ENCODE assay signal across 22 mouse cellular contexts in the genomic region with DNA sequence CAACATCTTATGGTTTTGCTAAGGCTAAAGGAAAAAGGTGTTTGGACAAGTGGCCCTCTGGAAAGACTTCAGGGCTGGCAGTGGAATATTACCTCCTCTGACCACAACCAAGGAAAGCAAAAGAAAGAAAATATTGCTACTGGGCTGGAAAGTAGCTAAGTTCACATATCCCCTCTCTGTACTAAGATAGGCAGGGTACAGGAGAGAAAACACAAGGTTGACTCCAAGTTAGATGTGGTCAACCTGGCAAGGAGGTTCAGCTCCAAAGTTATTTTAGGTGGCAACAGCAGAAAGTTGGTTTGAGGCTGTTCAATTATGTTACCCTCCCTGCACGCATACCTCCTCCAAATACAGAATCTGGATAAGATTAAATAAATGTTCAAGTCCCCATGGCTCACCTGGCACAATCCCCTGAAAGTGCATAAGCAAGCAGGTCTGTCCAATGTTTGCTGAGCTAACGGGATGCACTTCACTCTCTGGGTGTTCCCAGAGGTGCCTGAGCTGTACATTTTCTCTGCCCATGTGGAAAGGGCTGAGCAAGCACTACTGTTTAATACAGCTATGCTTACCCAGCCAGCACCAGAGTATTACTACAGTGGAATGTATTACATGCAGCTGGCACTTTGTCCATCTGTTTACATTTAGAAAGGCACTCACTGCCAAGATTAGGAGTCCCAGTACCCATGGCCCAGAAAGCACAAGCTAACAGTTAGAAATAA.
A peak's percentile ranks its signal among the peaks of the same experiment; 100 is the strongest.
DNase-seq lines count a peak whose midpoint lies in the region; ATAC-seq lines count a peak whose summit lies in the region.
"Had no signal": no experiment of that assay in that cellular context is flagged by ENCODE, and none has a peak within 500 bp of the region (broad histone marks: within the 10 kb centered on the region; RNA-seq: fewer than 3 reads in every experiment).

No protein-coding gene starts in this region.

- H3K36me3 ChIP-seq in heart, embryonic 16.5 days (ENCODE audit: control insufficient read depth, insufficient read depth): no peaks in the 10 kb centered on the region
- no peaks in the 10 kb centered on the region for H3K36me3 ChIP-seq in heart, embryonic 11.5 days (ENCODE audit: control insufficient read depth, insufficient read depth, low read length)
- no peaks in the 10 kb centered on the region for H3K36me3 ChIP-seq in lung, embryonic 15.5 days
- H3K36me3 ChIP-seq: liver, embryonic 12.5 days; midbrain, embryonic 10.5 days had no signal

- 51% methylated on average over 2 of the region's 2 CpGs for WGBS in heart, embryonic 16.5 days
- WGBS in heart, embryonic 11.5 days (ENCODE audit: insufficient replicate concordance): 70% methylated on average over 2 of the region's 2 CpGs
- WGBS in lung, embryonic 15.5 days: 59% methylated on average over 2 of the region's 2 CpGs

- no peak overlapping the region for H3K4me2 ChIP-seq in heart, embryonic 16.5 days (ENCODE audit: low read depth, low read length)
- H3K4me2 ChIP-seq in heart, embryonic 11.5 days: no peak overlapping the region
- no peak overlapping the region for H3K4me2 ChIP-seq in lung, embryonic 15.5 days
- H3K4me2 ChIP-seq: liver, embryonic 12.5 days had no signal

- peak; percentile 65; the same call in 1 of the 2 replicates for ATAC-seq in heart, embryonic 16.5 days (replicated peaks; ENCODE audit: extremely low read depth, insufficient read depth, low FRiP score)
- no peak for ATAC-seq in heart, embryonic 11.5 days (replicated peaks; ENCODE audit: insufficient number of reproducible peaks, low FRiP score, low TSS enrichment)
- no peak for ATAC-seq in lung, embryonic 15.5 days (ENCODE audit: borderline replicate concordance, extremely low read depth, low FRiP score, low TSS enrichment)
- ATAC-seq: hindbrain, postnatal 0 days; liver, embryonic 12.5 days; Patski had no signal

- no peaks in the 10 kb centered on the region for H3K27me3 ChIP-seq in heart, embryonic 16.5 days (ENCODE audit: control insufficient read depth, insufficient read depth, low read length)
- no peaks in the 10 kb centered on the region for H3K27me3 ChIP-seq in heart, embryonic 11.5 days (ENCODE audit: control insufficient read depth, insufficient read depth, low read length)
- H3K27me3 ChIP-seq in lung, embryonic 15.5 days: no peaks in the 10 kb centered on the region
- H3K27me3 ChIP-seq: liver, embryonic 12.5 days; Patski had no signal

- H3K9ac ChIP-seq in heart, embryonic 16.5 days (ENCODE audit: low read length): no peak overlapping the region
- no peak overlapping the region for H3K9ac ChIP-seq in heart, embryonic 11.5 days (ENCODE audit: low read depth, low read length)
- H3K9ac ChIP-seq in lung, embryonic 15.5 days: no peak overlapping the region
- H3K9ac ChIP-seq: liver, embryonic 12.5 days had no signal

- H3K4me3 ChIP-seq in heart, embryonic 16.5 days (ENCODE audit: low read length): no peak overlapping the region
- no peak overlapping the region for H3K4me3 ChIP-seq in heart, embryonic 11.5 days (ENCODE audit: low read depth, low read length)
- no peak overlapping the region for H3K4me3 ChIP-seq in lung, embryonic 15.5 days
- H3K4me3 ChIP-seq: heart, adult 2 months; liver, embryonic 12.5 days; midbrain, embryonic 10.5 days had no signal

- H3K27ac ChIP-seq in heart, embryonic 16.5 days (ENCODE audit: low read length): peak overlapping the region; percentile 25
- no peak overlapping the region for H3K27ac ChIP-seq in heart, embryonic 11.5 days (ENCODE audit: low read depth, low read length)
- H3K27ac ChIP-seq in lung, embryonic 15.5 days: peak overlapping the region; percentile 7; the same call in 1 of the 2 replicates
- H3K27ac ChIP-seq: heart, adult 2 months; hindbrain, postnatal 0 days; kidney, postnatal 0 days; liver, embryonic 12.5 days; macrophage; midbrain, embryonic 10.5 days had no signal

- DNase-seq in lung, postnatal 25 days (ENCODE audit: low spot score): no peak
- DNase-seq in NIH3T3 (ENCODE audit: low read depth): peak; percentile 50
- peak; percentile 71 for DNase-seq in fibroblast of lung, adult 2 months (ENCODE audit: low read depth)
- no peak for DNase-seq in right cerebral cortex, postnatal 25 days
- DNase-seq in urinary bladder, postnatal 10 days (ENCODE audit: low spot score): no peak
- DNase-seq: adrenal gland, postnatal 10 days; cerebellum, adult 9-10 months; heart, adult 2 months; heart, postnatal 14 days; kidney, adult 18-20 months; layer of hippocampus, postnatal 36 days; right cerebral cortex, adult 18-20 months; thymus, postnatal 25 days had no signal

- no peaks in the 10 kb centered on the region for H3K9me3 ChIP-seq in heart, embryonic 16.5 days (replicated peaks; ENCODE audit: control insufficient read depth, low read length)
- H3K9me3 ChIP-seq in heart, embryonic 11.5 days (replicated peaks; ENCODE audit: control insufficient read depth, low read length): no peaks in the 10 kb centered on the region
- no peaks in the 10 kb centered on the region for H3K9me3 ChIP-seq in lung, embryonic 15.5 days
- H3K9me3 ChIP-seq: liver, embryonic 12.5 days; midbrain, embryonic 10.5 days had no signal

- H3K4me1 ChIP-seq in heart, embryonic 16.5 days (ENCODE audit: control insufficient read depth, insufficient read depth, low read length): peaks cover 12% of the 10 kb centered on the region; the same call in 1 of the 2 replicates
- H3K4me1 ChIP-seq in heart, embryonic 11.5 days (ENCODE audit: control insufficient read depth, insufficient read depth, low read length): no peaks in the 10 kb centered on the region
- peaks cover 4% of the 10 kb centered on the region; the same call in 1 of the 2 replicates for H3K4me1 ChIP-seq in lung, embryonic 15.5 days
- H3K4me1 ChIP-seq: liver, embryonic 12.5 days; midbrain, embryonic 10.5 days had no signal

Comparison
In these comparisons a context has a peak if more than half of its experiments do, and no peak if none do; other contexts are left out.
1. DNase-seq: peak in NIH3T3 (single experiment) and fibroblast of lung, adult 2 months (single experiment); none in lung, postnatal 25 days (single experiment), right cerebral cortex, postnatal 25 days (single experiment) and urinary bladder, postnatal 10 days (single experiment).